Mouse (Mus musculus): ENCODE measurements around the gene Il17a. TPM values are rescaled to one million over a fixed set of nuclear protein-coding genes. Genes with fewer than 3 reads are reported as not detected.

Gene Il17a
- not detected in 2 replicates for polyA plus RNA-seq (2012; rRNA removed)

DNA sequence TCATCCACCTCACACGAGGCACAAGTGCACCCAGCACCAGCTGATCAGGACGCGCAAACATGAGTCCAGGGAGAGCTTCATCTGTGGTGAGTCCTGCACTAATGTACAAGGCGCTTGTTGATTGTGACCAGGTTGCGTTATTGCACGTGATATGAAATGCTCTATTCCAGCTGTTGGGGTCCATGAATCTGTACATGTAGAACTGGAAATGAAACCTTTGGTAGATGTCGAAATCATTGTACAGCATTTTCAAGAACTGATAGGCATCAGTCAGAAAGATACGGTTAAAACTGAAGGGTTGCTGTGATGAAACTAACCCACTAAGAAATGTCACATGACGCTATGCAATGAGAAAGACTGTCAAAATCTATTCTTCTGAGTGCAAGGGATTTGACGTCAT lies at the start of gene Il17a:
Gene Il17a (plus strand): TSS at position 3 of the 400 bp plus-strand sequence.

Other genes with a start within 250 kb of the Il17a start
- gene Pkhd1, start 112.8 kb upstream of the Il17a start, polyA plus RNA-seq (2012; rRNA removed) = under 0.01 and 0.04 TPM in 2 replicates
- gene Il17f, start 59.7 kb downstream of the Il17a start, polyA plus RNA-seq (2012; rRNA removed) = 0.26 and 1.0 TPM in 2 replicates
- 122 and 148 TPM in 2 replicates for gene Mcm3, start 89.4 kb downstream of the Il17a start, polyA plus RNA-seq (2012; rRNA removed)
- 5.0 and 6.1 TPM in 2 replicates for gene Paqr8, start 159.7 kb downstream of the Il17a start, polyA plus RNA-seq (2012; rRNA removed)
- 1.1 and 1.8 TPM in 2 replicates for gene Efhc1, start 220.7 kb downstream of the Il17a start, polyA plus RNA-seq (2012; rRNA removed)

All from central nervous system, embryonic 11.5 days (tissue).